Mouse (Mus musculus): ENCODE measurements around the gene 2900011O08Rik. TPM values are rescaled to one million over a fixed set of nuclear protein-coding genes. Genes with fewer than 3 reads are reported as not detected.

2900011O08Rik gene
- polyA plus RNA-seq, 1 experiment from 2014 or later: 0.13 TPM

Small RNAs within 50 kb of the gene (microRNA-seq; reads per million reads assigned to microRNA genes)
- not detected for gene Gm27671

Other genes with a start within 250 kb of the 2900011O08Rik start
- gene Rrn3, start 205.9 kb upstream of the 2900011O08Rik start, polyA plus RNA-seq (2015; fragmentation: Nextera tagmentation; extraction: Ambion mirVana): 17.4 and 18.7 TPM in 2 replicates
- gene Ntan1, start 167.8 kb upstream of the 2900011O08Rik start, polyA plus RNA-seq (2015; fragmentation: Nextera tagmentation; extraction: Ambion mirVana): 34.9 and 40.2 TPM in 2 replicates
- gene Pdxdc1, start 83.5 kb upstream of the 2900011O08Rik start, polyA plus RNA-seq (2015; fragmentation: Nextera tagmentation; extraction: Ambion mirVana): 24.3 and 25.2 TPM in 2 replicates
- 2.2 and 2.8 TPM in 2 replicates for gene Mpv17l, start 83.4 kb upstream of the 2900011O08Rik start, polyA plus RNA-seq (2015; fragmentation: Nextera tagmentation; extraction: Ambion mirVana)
- gene Ifitm7, start 284 bp downstream of the 2900011O08Rik start, polyA plus RNA-seq (2015; fragmentation: Nextera tagmentation; extraction: Ambion mirVana): 0.12 TPM in 1 of 2 replicates, not detected in the other
- 50.1 and 50.3 TPM in 2 replicates for gene Nde1, start 176.7 kb downstream of the 2900011O08Rik start, polyA plus RNA-seq (2015; fragmentation: Nextera tagmentation; extraction: Ambion mirVana)
- 5.6 and 6.9 TPM in 2 replicates for gene Marf1, start 176.7 kb downstream of the 2900011O08Rik start, polyA plus RNA-seq (2015; fragmentation: Nextera tagmentation; extraction: Ambion mirVana)